Mouse (Mus musculus) heart, embryonic 10.5 days (tissue): ENCODE data around the gene Scml4. TPM values are rescaled to one million over a fixed set of nuclear protein-coding genes. Genes with fewer than 3 reads are reported as not detected.

ENCODE experiments used
- DNase-seq: peaks from one replicate; pipeline ENCODE4 v3.0.0-alpha.2; 2017; ENCODE audit warnings: low spot score
- H3K27ac ChIP-seq: fragments of 300-500 bp; sonication (generic); 2 replicates; pipeline ENCODE4 v1.5.1; 2016; ENCODE audit warnings: mild to moderate bottlenecking
- H3K27me3 ChIP-seq: fragments of 300-500 bp; sonication (generic); 2 replicates; pipeline ENCODE4 v1.6.1; 2016; ENCODE audit warnings: mild to moderate bottlenecking; ENCODE audit not compliant: poor library complexity, insufficient read depth, severe bottlenecking
- H3K36me3 ChIP-seq: fragments of 300-500 bp; sonication (generic); 2 replicates; pipeline ENCODE4 v1.6.1; 2016; ENCODE audit warnings: mild to moderate bottlenecking, moderate library complexity
- H3K4me1 ChIP-seq: fragments of 300-500 bp; sonication (generic); 2 replicates; pipeline ENCODE4 v1.6.1; 2016; ENCODE audit warnings: mild to moderate bottlenecking
- H3K4me3 ChIP-seq: fragments of 300-500 bp; sonication (generic); 2 replicates; pipeline ENCODE4 v1.5.1; 2016; ENCODE audit warnings: mild to moderate bottlenecking, moderate library complexity
- H3K9me3 ChIP-seq: fragments of 300-500 bp; sonication (generic); 2 replicates; pipeline ENCODE4 v1.6.1; 2016; ENCODE audit warnings: mild to moderate bottlenecking, moderate library complexity
- WGBS: fragments of 180-500 bp; shearing (Covaris S2); methylation state at CpG from one replicate; pipeline ENCODE4 v1.1.7; 2016; 5-methylcytosine and 5-hydroxymethylcytosine counted together
- polyA plus RNA-seq: library from polyadenylated mRNA; unstranded; fragments of >200 nt; fragmentation: Nextera tagmentation; extraction: Ambion mirVana; gene quantifications from 2 replicates; pipeline ENCODE4 v1.2.1, GENCODE M21; 2016

Scml4 gene
- polyA plus RNA-seq, 1 experiment from 2014 or later, result 1.0 TPM

GRCm38 (mm10) chr10:42892987-42893386 lies 32.8 kb downstream of the Scml4 start:
- H3K4me1 ChIP-seq, result peaks cover 16% of the 10 kb centered on the region
- no peak overlapping the region for H3K4me3 ChIP-seq
- 69% methylated on average over 4 of the region's 4 CpGs for WGBS
- no peak for DNase-seq
- H3K27ac ChIP-seq, result no peak overlapping the region
- H3K9me3 ChIP-seq, result no peaks in the 10 kb centered on the region
- no peaks in the 10 kb centered on the region for H3K36me3 ChIP-seq
- H3K27me3 ChIP-seq, result no peaks in the 10 kb centered on the region

GRCm38 (mm10) chr10:42893857-42894256 lies 33.7 kb downstream of the Scml4 start:
- Histone ChIP-seq H3K4me1 (peaks cover 16% of the 10 kb centered on the region), H3K4me3 (no peak overlapping the region), H3K9me3 (no peaks in the 10 kb centered on the region), H3K27ac (peak overlapping the region; percentile 37; the same call in 1 of the 2 replicates), H3K36me3 (no peaks in the 10 kb centered on the region), H3K27me3 (no peaks in the 10 kb centered on the region)
- WGBS, result 67% methylated on average over 8 of the region's 8 CpGs
- DNase-seq, result no peak

- H3K27ac ChIP-seq, result peak overlapping the region; percentile 37; the same call in 1 of the 2 replicates
- DNase-seq, result no peak
- WGBS, result 74% methylated on average over 3 of the region's 3 CpGs
- no peaks in the 10 kb centered on the region for H3K9me3 ChIP-seq
- H3K36me3 ChIP-seq, result no peaks in the 10 kb centered on the region
- H3K27me3 ChIP-seq, result no peaks in the 10 kb centered on the region
- no peak overlapping the region for H3K4me3 ChIP-seq
- H3K4me1 ChIP-seq, result peaks cover 16% of the 10 kb centered on the region
Measured at GRCm38 (mm10) chr10:42894263-42894662, 34.1 kb downstream of the Scml4 start.

- H3K4me1 ChIP-seq, result peaks cover 16% of the 10 kb centered on the region
- peak; percentile 77 for DNase-seq
- WGBS, result 44% methylated on average over 7 of the region's 7 CpGs
- no peak overlapping the region for H3K4me3 ChIP-seq
- H3K9me3 ChIP-seq, result no peaks in the 10 kb centered on the region
- H3K27ac ChIP-seq, result peak overlapping the region; percentile 37; the same call in 1 of the 2 replicates
- no peaks in the 10 kb centered on the region for H3K27me3 ChIP-seq
- no peaks in the 10 kb centered on the region for H3K36me3 ChIP-seq
Measured at GRCm38 (mm10) chr10:42894696-42895095, 34.5 kb downstream of the Scml4 start.

GRCm38 (mm10) chr10:42896621-42897020 lies 36.5 kb downstream of the Scml4 start:
- no peak overlapping the region for H3K4me3 ChIP-seq
- DNase-seq, result no peak
- 84% methylated on average over 3 of the region's 3 CpGs for WGBS
- H3K27me3 ChIP-seq, result no peaks in the 10 kb centered on the region
- no peaks in the 10 kb centered on the region for H3K9me3 ChIP-seq
- no peaks in the 10 kb centered on the region for H3K36me3 ChIP-seq
- no peak overlapping the region for H3K27ac ChIP-seq
- peaks cover 16% of the 10 kb centered on the region for H3K4me1 ChIP-seq

GRCm38 (mm10) chr10:42897166-42897565 lies 37.0 kb downstream of the Scml4 start:
- H3K4me1 ChIP-seq, result peaks cover 16% of the 10 kb centered on the region
- no peaks in the 10 kb centered on the region for H3K36me3 ChIP-seq
- 80% methylated on average over 4 of the region's 4 CpGs for WGBS
- no peak for DNase-seq
- H3K9me3 ChIP-seq, result no peaks in the 10 kb centered on the region
- no peaks in the 10 kb centered on the region for H3K27me3 ChIP-seq
- H3K27ac ChIP-seq, result no peak overlapping the region
- no peak overlapping the region for H3K4me3 ChIP-seq

- H3K4me1 ChIP-seq, result peaks cover 16% of the 10 kb centered on the region
- WGBS, result 74% methylated on average over 5 of the region's 5 CpGs
- H3K36me3 ChIP-seq, result no peaks in the 10 kb centered on the region
- no peak overlapping the region for H3K27ac ChIP-seq
- DNase-seq, result no peak
- H3K4me3 ChIP-seq, result no peak overlapping the region
- H3K27me3 ChIP-seq, result no peaks in the 10 kb centered on the region
- no peaks in the 10 kb centered on the region for H3K9me3 ChIP-seq
Measured at GRCm38 (mm10) chr10:42897632-42898031, 37.5 kb downstream of the Scml4 start.

GRCm38 (mm10) chr10:42901361-42901760 lies 41.2 kb downstream of the Scml4 start:
- 69% methylated on average over 4 of the region's 4 CpGs for WGBS
- DNase-seq, result no peak
- H3K4me3 ChIP-seq, result no peak overlapping the region
- H3K4me1 ChIP-seq, result no peaks in the 10 kb centered on the region
- H3K27me3 ChIP-seq, result no peaks in the 10 kb centered on the region
- no peak overlapping the region for H3K27ac ChIP-seq
- H3K36me3 ChIP-seq, result no peaks in the 10 kb centered on the region
- H3K9me3 ChIP-seq, result no peaks in the 10 kb centered on the region

GRCm38 (mm10) chr10:42903054-42903453 lies 42.9 kb downstream of the Scml4 start:
- H3K4me3 ChIP-seq, result no peak overlapping the region
- no peaks in the 10 kb centered on the region for H3K9me3 ChIP-seq
- no peaks in the 10 kb centered on the region for H3K4me1 ChIP-seq
- DNase-seq, result no peak
- 91% methylated on average over 1 of the region's 1 CpGs for WGBS
- no peaks in the 10 kb centered on the region for H3K27me3 ChIP-seq
- H3K36me3 ChIP-seq, result no peaks in the 10 kb centered on the region
- no peak overlapping the region for H3K27ac ChIP-seq

- H3K9me3 ChIP-seq, result no peaks in the 10 kb centered on the region
- peaks cover 6% of the 10 kb centered on the region for H3K4me1 ChIP-seq
- H3K36me3 ChIP-seq, result no peaks in the 10 kb centered on the region
- DNase-seq, result no peak
- WGBS, result 69% methylated on average over 1 of the region's 1 CpGs
- no peaks in the 10 kb centered on the region for H3K27me3 ChIP-seq
- no peak overlapping the region for H3K27ac ChIP-seq
- H3K4me3 ChIP-seq, result no peak overlapping the region
Measured at GRCm38 (mm10) chr10:42908562-42908961, 48.4 kb downstream of the Scml4 start.

GRCm38 (mm10) chr10:42910567-42910966 lies 50.4 kb downstream of the Scml4 start:
- Histone ChIP-seq H3K36me3 (no peaks in the 10 kb centered on the region), H3K27ac (no peak overlapping the region), H3K27me3 (no peaks in the 10 kb centered on the region), H3K9me3 (no peaks in the 10 kb centered on the region), H3K4me1 (peaks cover 9% of the 10 kb centered on the region), H3K4me3 (no peak overlapping the region)
- no peak for DNase-seq
- 15% methylated on average over 4 of the region's 4 CpGs for WGBS

GRCm38 (mm10) chr10:42912056-42912455 lies 51.9 kb downstream of the Scml4 start:
- Histone ChIP-seq H3K27me3 (no peaks in the 10 kb centered on the region), H3K9me3 (no peaks in the 10 kb centered on the region), H3K27ac (no peak overlapping the region), H3K36me3 (no peaks in the 10 kb centered on the region), H3K4me3 (no peak overlapping the region), H3K4me1 (peaks cover 9% of the 10 kb centered on the region)
- WGBS, result 82% methylated on average over 10 of the region's 10 CpGs
- no peak for DNase-seq

GRCm38 (mm10) chr10:42913196-42913595 lies 53.0 kb downstream of the Scml4 start:
- H3K27me3 ChIP-seq, result no peaks in the 10 kb centered on the region
- no peak for DNase-seq
- no peaks in the 10 kb centered on the region for H3K36me3 ChIP-seq
- H3K27ac ChIP-seq, result no peak overlapping the region
- WGBS, result 42% methylated on average over 4 of the region's 4 CpGs
- peaks cover 9% of the 10 kb centered on the region for H3K4me1 ChIP-seq
- H3K4me3 ChIP-seq, result no peak overlapping the region
- H3K9me3 ChIP-seq, result no peaks in the 10 kb centered on the region

- Histone ChIP-seq H3K4me3 (no peak overlapping the region), H3K4me1 (peaks cover 9% of the 10 kb centered on the region), H3K36me3 (no peaks in the 10 kb centered on the region), H3K27ac (no peak overlapping the region), H3K9me3 (no peaks in the 10 kb centered on the region), H3K27me3 (no peaks in the 10 kb centered on the region)
- no peak for DNase-seq
- 50% methylated on average over 6 of the region's 6 CpGs for WGBS
Measured at GRCm38 (mm10) chr10:42914146-42914545, 54.0 kb downstream of the Scml4 start.
